Mouse (Mus musculus): ENCODE results near the gene Aacs. TPM values are rescaled to one million over a fixed set of nuclear protein-coding genes. Genes with fewer than 3 reads are reported as not detected.
A peak's percentile ranks its signal among the peaks of the same experiment; 100 is the strongest.

Aacs gene
- polyA plus RNA-seq, 1 experiment from 2014 or later: 41.4 TPM

DNA sequence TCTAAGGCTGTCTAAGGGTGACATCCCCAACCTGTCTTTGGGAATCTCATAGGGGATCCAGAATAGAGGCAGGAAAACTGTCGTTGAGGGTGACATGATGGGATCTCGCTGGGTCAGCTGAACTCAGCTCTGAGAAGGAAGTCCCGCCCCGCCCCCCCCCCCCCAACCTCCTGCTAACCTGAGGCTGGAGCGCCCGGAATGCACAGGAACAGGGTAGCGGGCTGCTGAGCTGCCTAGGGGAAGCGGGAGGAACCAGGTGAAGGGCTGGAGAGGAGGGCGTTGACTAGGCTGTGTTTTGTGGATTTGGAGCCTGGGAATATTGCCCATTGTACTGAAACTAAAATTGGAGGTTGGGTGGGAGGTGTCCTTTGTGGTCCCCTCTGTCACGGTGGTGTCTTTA is 32.4 kb downstream of the Aacs start:
- Histone ChIP-seq H3K27me3 (ENCODE audit: control insufficient read depth, insufficient read depth, low read length) (no peaks in the 10 kb centered on the region), H3K4me1 (replicated peaks; ENCODE audit: control insufficient read depth, insufficient read depth) (no peaks in the 10 kb centered on the region), H3K36me3 (ENCODE audit: control insufficient read depth, insufficient read depth, low read length) (peaks cover 30% of the 10 kb centered on the region), H3K4me2 (replicated peaks; ENCODE audit: low read depth) (no peak overlapping the region), H3K9me3 (ENCODE audit: control insufficient read depth, low read length) (no peaks in the 10 kb centered on the region), H3K9ac (ENCODE audit: low read length) (no peak overlapping the region), H3K27ac (replicated peaks) (no peak overlapping the region), H3K4me3 (ENCODE audit: low read depth, low read length) (no peak overlapping the region)
- ATAC-seq (ENCODE audit: low FRiP score, low TSS enrichment) (no peak), DNase-seq (ENCODE audit: low spot score) (no peak)
- WGBS: 90% methylated on average over 10 of the region's 10 CpGs
- TF ChIP-seq EP300 (optimal IDR thresholded peaks at IDR 0.05): no peak
- TF ChIP-seq CTCF (IDR thresholded peaks at IDR 0.05; ENCODE audit: low read depth): no peak

DNA sequence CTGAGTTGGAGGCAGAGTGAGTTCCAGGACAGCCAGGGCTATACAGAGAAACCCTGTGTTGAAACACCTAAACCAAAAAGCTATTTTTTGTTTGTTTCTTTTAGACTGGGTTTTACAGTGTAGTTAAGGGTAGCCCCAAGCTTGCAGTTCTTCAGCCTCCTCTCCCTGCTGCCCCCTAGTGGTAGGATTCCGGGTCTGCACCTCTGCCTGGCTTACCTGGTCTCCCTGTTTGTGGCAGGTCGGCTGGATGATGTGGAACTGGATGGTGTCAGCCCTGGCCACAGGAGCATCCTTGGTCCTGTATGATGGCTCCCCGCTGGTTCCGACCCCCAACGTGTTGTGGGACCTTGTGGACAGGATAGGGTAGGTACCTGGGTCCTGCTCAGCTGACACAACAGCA is 33.9 kb downstream of the Aacs start:
- DNase-seq (ENCODE audit: low spot score) (peak; percentile 63), ATAC-seq (ENCODE audit: low FRiP score, low TSS enrichment) (no peak)
- no peak overlapping the region for H3K9ac ChIP-seq (ENCODE audit: low read length)
- 48% methylated on average over 5 of the region's 5 CpGs for WGBS
- no peaks in the 10 kb centered on the region for H3K27me3 ChIP-seq (ENCODE audit: control insufficient read depth, insufficient read depth, low read length)
- H3K27ac ChIP-seq (replicated peaks): no peak overlapping the region
- no peak overlapping the region for H3K4me3 ChIP-seq (ENCODE audit: low read depth, low read length)
- no peaks in the 10 kb centered on the region for H3K4me1 ChIP-seq (replicated peaks; ENCODE audit: control insufficient read depth, insufficient read depth)
- H3K9me3 ChIP-seq (ENCODE audit: control insufficient read depth, low read length): no peaks in the 10 kb centered on the region
- H3K36me3 ChIP-seq (ENCODE audit: control insufficient read depth, insufficient read depth, low read length): peaks cover 40% of the 10 kb centered on the region
- TF ChIP-seq CTCF (IDR thresholded peaks at IDR 0.05; ENCODE audit: low read depth) (peak; percentile 85), EP300 (optimal IDR thresholded peaks at IDR 0.05) (no peak)
- no peak overlapping the region for H3K4me2 ChIP-seq (replicated peaks; ENCODE audit: low read depth)

GRCm38 (mm10) chr5:125515006-125515405 is 39.4 kb downstream of the Aacs start:
- H3K4me3 ChIP-seq (ENCODE audit: low read depth, low read length): no peak overlapping the region
- no peaks in the 10 kb centered on the region for H3K9me3 ChIP-seq (ENCODE audit: control insufficient read depth, low read length)
- TF ChIP-seq EP300 (optimal IDR thresholded peaks at IDR 0.05) (no peak), CTCF (IDR thresholded peaks at IDR 0.05; ENCODE audit: low read depth) (no peak)
- peaks cover 44% of the 10 kb centered on the region for H3K36me3 ChIP-seq (ENCODE audit: control insufficient read depth, insufficient read depth, low read length)
- ATAC-seq (ENCODE audit: low FRiP score, low TSS enrichment) (no peak), DNase-seq (ENCODE audit: low spot score) (no peak)
- H3K4me1 ChIP-seq (replicated peaks; ENCODE audit: control insufficient read depth, insufficient read depth): no peaks in the 10 kb centered on the region
- H3K4me2 ChIP-seq (replicated peaks; ENCODE audit: low read depth): no peak overlapping the region
- WGBS: 87% methylated on average over 12 of the region's 12 CpGs
- H3K9ac ChIP-seq (ENCODE audit: low read length): no peak overlapping the region
- no peak overlapping the region for H3K27ac ChIP-seq (replicated peaks)
- no peaks in the 10 kb centered on the region for H3K27me3 ChIP-seq (ENCODE audit: control insufficient read depth, insufficient read depth, low read length)

DNA sequence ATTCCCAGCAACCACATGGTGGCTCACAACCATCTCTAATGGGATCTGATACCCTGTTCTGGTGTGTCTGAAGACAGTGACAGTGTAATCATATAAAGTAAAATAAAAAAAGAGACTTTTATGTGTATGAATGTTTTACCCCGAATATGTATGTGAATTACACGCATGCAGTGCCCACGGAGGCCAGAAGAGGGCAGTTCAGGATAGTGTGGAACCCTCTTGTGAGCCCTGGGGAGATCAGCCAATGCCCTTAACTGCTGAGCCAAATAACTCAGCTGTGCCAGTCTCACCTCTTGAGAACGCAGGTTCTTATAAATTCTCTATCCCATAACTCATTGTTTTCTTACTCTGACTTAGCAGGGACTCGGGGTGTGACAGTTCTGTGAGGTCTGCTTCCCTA is 43.0 kb downstream of the Aacs start:
- Histone ChIP-seq H3K27me3 (ENCODE audit: control insufficient read depth, insufficient read depth, low read length) (no peaks in the 10 kb centered on the region), H3K4me1 (replicated peaks; ENCODE audit: control insufficient read depth, insufficient read depth) (no peaks in the 10 kb centered on the region), H3K9me3 (ENCODE audit: control insufficient read depth, low read length) (no peaks in the 10 kb centered on the region), H3K36me3 (ENCODE audit: control insufficient read depth, insufficient read depth, low read length) (peaks cover 26% of the 10 kb centered on the region), H3K27ac (replicated peaks) (no peak overlapping the region), H3K9ac (ENCODE audit: low read length) (no peak overlapping the region), H3K4me3 (ENCODE audit: low read depth, low read length) (no peak overlapping the region), H3K4me2 (replicated peaks; ENCODE audit: low read depth) (no peak overlapping the region)
- 76% methylated on average over 5 of the region's 5 CpGs for WGBS
- ATAC-seq (ENCODE audit: low FRiP score, low TSS enrichment): no peak
- peak; percentile 27 for DNase-seq (ENCODE audit: low spot score)
- TF ChIP-seq EP300 (optimal IDR thresholded peaks at IDR 0.05): no peak
- TF ChIP-seq CTCF (IDR thresholded peaks at IDR 0.05; ENCODE audit: low read depth): peak; percentile 67

DNA sequence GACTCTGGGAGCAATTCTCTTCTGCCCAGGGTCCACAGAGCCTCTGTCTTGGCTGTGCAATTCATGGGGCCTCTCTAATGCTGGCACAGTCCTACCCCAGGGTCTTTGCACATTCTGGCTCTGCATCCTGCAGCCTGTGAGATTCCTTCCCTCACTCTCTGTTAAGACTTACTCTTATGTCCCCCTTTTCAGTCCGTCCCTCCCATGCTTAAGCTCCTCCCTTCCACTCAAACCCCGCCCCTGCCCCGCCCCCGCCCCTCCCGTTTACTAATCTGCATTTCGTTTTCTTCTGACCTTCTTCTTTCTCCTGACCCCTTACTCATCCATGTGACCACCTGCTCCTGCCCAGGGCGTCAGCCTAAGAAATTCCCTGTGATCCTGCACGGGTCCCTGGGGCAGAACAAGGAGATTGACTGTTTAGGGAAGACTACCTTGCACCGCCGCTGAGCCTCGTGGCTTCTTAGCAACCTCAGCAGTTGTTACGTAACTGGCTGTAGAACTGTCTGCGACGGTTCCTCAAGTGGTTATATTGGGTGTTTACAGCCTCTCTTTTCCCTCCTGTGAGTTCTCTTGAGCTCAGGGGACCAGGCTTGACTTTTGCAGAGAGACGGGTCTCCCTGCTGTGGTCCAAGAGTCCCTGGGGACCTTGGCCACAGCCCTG is 45.4 kb downstream of the Aacs start:
- ATAC-seq (ENCODE audit: low FRiP score, low TSS enrichment) (no peak), DNase-seq (ENCODE audit: low spot score) (no peak)
- Histone ChIP-seq H3K4me3 (ENCODE audit: low read depth, low read length) (no peak overlapping the region), H3K4me2 (replicated peaks; ENCODE audit: low read depth) (no peak overlapping the region), H3K4me1 (replicated peaks; ENCODE audit: control insufficient read depth, insufficient read depth) (no peaks in the 10 kb centered on the region), H3K9ac (ENCODE audit: low read length) (no peak overlapping the region), H3K27ac (replicated peaks) (no peak overlapping the region), H3K36me3 (ENCODE audit: control insufficient read depth, insufficient read depth, low read length) (peaks cover 11% of the 10 kb centered on the region), H3K27me3 (ENCODE audit: control insufficient read depth, insufficient read depth, low read length) (no peaks in the 10 kb centered on the region), H3K9me3 (ENCODE audit: control insufficient read depth, low read length) (no peaks in the 10 kb centered on the region)
- TF ChIP-seq CTCF (IDR thresholded peaks at IDR 0.05; ENCODE audit: low read depth) (0 out of 2 replicates have a peak, but pooled peaks have one; percentile 1), EP300 (optimal IDR thresholded peaks at IDR 0.05) (no peak)
- 18% methylated on average over 15 of the region's 15 CpGs for WGBS

- Histone ChIP-seq H3K9ac (ENCODE audit: low read length) (no peak overlapping the region), H3K36me3 (ENCODE audit: control insufficient read depth, insufficient read depth, low read length) (no peaks in the 10 kb centered on the region), H3K27ac (replicated peaks) (no peak overlapping the region), H3K4me1 (replicated peaks; ENCODE audit: control insufficient read depth, insufficient read depth) (no peaks in the 10 kb centered on the region), H3K4me2 (replicated peaks; ENCODE audit: low read depth) (no peak overlapping the region), H3K4me3 (ENCODE audit: low read depth, low read length) (no peak overlapping the region), H3K27me3 (ENCODE audit: control insufficient read depth, insufficient read depth, low read length) (no peaks in the 10 kb centered on the region), H3K9me3 (ENCODE audit: control insufficient read depth, low read length) (no peaks in the 10 kb centered on the region)
- ATAC-seq (ENCODE audit: low FRiP score, low TSS enrichment): peak; percentile 38; the same call in 1 of the 2 replicates
- WGBS: 67% methylated on average over 2 of the region's 2 CpGs
- no peak for TF ChIP-seq EP300 (optimal IDR thresholded peaks at IDR 0.05)
- TF ChIP-seq CTCF (IDR thresholded peaks at IDR 0.05; ENCODE audit: low read depth): no peak
- no peak for DNase-seq (ENCODE audit: low spot score)
Observed at GRCm38 (mm10) chr5:125523361-125523760, 47.7 kb downstream of the Aacs start.
